Mouse (Mus musculus): ENCODE measurements around the gene Gm21874. TPM values are rescaled to one million over a fixed set of nuclear protein-coding genes. Genes with fewer than 3 reads are reported as not detected.
"Not testable (repeated sequence)": the region's sequence is repeated elsewhere in the genome, so short reads cannot be mapped to it uniquely, and the experiment has no call there.

The Gm21874 gene
- not detected in 2 replicates for polyA plus RNA-seq (2016; fragmentation: Nextera tagmentation; extraction: Ambion mirVana)

DNA sequence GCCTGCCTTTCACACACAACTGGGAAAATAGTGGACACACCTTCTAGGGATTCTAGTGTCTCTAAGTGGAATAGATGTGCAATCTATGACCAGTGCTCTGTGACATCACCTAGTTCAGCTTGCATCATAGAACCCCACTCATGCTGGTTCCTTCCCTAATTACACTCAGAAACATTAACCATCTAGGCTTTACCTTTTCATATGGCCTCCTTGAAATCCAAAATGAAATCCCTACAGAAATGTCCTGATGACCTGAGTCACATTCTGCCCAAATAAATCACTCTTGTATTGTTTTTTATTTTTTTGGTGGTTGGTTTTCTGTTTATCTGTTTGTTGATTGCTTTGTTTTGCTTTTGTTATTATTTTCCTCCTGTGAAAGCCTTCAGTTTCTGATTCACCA lies at the start of gene Gm21874:
Gene Gm21874, minus strand, starts transcription at position 101 of the 400 bp plus-strand sequence.
- not testable (repeated sequence) for H3K4me3 ChIP-seq; H3K27me3 ChIP-seq (replicated peaks; ENCODE audit: low read depth, poor library complexity, severe bottlenecking); DNase-seq (ENCODE audit: low spot score); H3K36me3 ChIP-seq (replicated peaks); H3K27ac ChIP-seq (replicated peaks); H3K4me1 ChIP-seq; H3K9me3 ChIP-seq

Other genes with a start within 250 kb of the Gm21874 start
- gene Gm21721, start 214.0 kb downstream of the Gm21874 start, polyA plus RNA-seq (2016; fragmentation: Nextera tagmentation; extraction: Ambion mirVana): not detected in 2 replicates
- gene Gm21812, start 69.0 kb downstream of the Gm21874 start, polyA plus RNA-seq (2016; fragmentation: Nextera tagmentation; extraction: Ambion mirVana): not detected in 2 replicates

All from embryonic facial prominence, embryonic 10.5 days (tissue).